Comparison of ENCODE assay signal across 8 mouse cellular contexts in genomic region chr6:5255291-5255690, GRCm38 (mm10). TPM values are rescaled to one million over a fixed set of nuclear protein-coding genes. Genes with fewer than 3 reads are reported as not detected.
A peak's percentile ranks its signal among the peaks of the same experiment; 100 is the strongest.
DNase-seq lines count a peak whose midpoint lies in the region; ATAC-seq and TF ChIP-seq lines count a peak whose summit lies in the region.

No protein-coding gene starts in this region.

- H3K4me1 ChIP-seq in neural tube, embryonic 11.5 days (ENCODE audit: control insufficient read depth, insufficient read depth, low read length) = no peaks in the 10 kb centered on the region
- H3K4me1 ChIP-seq in intestine, postnatal 0 days (replicated peaks; ENCODE audit: control insufficient read depth, insufficient read depth, low read length) = no peaks in the 10 kb centered on the region; the same call in 1 of the 2 replicates

- no peaks in the 10 kb centered on the region for H3K9me3 ChIP-seq in neural tube, embryonic 11.5 days (ENCODE audit: control insufficient read depth, low read length)
- H3K9me3 ChIP-seq in intestine, postnatal 0 days (ENCODE audit: control insufficient read depth) = no peaks in the 10 kb centered on the region

- 0 out of 2 replicates have a peak overlapping the region, but pooled peaks have one; percentile 44 for H3K4me2 ChIP-seq in neural tube, embryonic 11.5 days (ENCODE audit: low read depth)
- peak overlapping the region; percentile 72 for H3K4me2 ChIP-seq in intestine, postnatal 0 days (replicated peaks; ENCODE audit: low read depth)

- intact Hi-C loops in gastrocnemius, adult 2 months (cut with DNase I) = loop anchor here (5.0 kb wide), 1 partner anchor 127 kb away; the partner anchor contains the start of gene Asb4
- intact Hi-C loops in left cerebral cortex, postnatal 14 days (cut with DNase I) = no loop called here

- ATAC-seq in neural tube, embryonic 11.5 days (ENCODE audit: insufficient read depth, low FRiP score, low TSS enrichment) = no peak
- ATAC-seq in intestine, postnatal 0 days = no peak

- no peak for TF ChIP-seq CTCF in gastrocnemius, adult 2 months (IDR thresholded peaks at IDR 0.05)
- no peak for TF ChIP-seq CTCF in intestine, postnatal 0 days (IDR thresholded peaks at IDR 0.05; ENCODE audit: low read depth)

- no peaks in the 10 kb centered on the region for H3K36me3 ChIP-seq in neural tube, embryonic 11.5 days (ENCODE audit: control insufficient read depth, insufficient read depth, low read length)
- peaks cover 5% of the 10 kb centered on the region; the same call in 1 of the 2 replicates for H3K36me3 ChIP-seq in intestine, postnatal 0 days (ENCODE audit: control insufficient read depth, insufficient read depth)

- peak overlapping the region; percentile 85 for H3K27ac ChIP-seq in gastrocnemius, adult 2 months
- no peak overlapping the region for H3K27ac ChIP-seq in neural tube, embryonic 11.5 days (ENCODE audit: low read depth, low read length)
- no peak overlapping the region for H3K27ac ChIP-seq in intestine, postnatal 0 days (ENCODE audit: low read depth, low read length)

- H3K27me3 ChIP-seq in neural tube, embryonic 11.5 days (ENCODE audit: control insufficient read depth, insufficient read depth, low read length) = no peaks in the 10 kb centered on the region
- H3K27me3 ChIP-seq in intestine, postnatal 0 days (replicated peaks; ENCODE audit: control insufficient read depth, insufficient read depth, low read length) = no peaks in the 10 kb centered on the region

- peak overlapping the region; percentile 81 for H3K4me3 ChIP-seq in gastrocnemius, adult 2 months
- H3K4me3 ChIP-seq in neural tube, embryonic 11.5 days (ENCODE audit: low read depth, low read length) = no peak overlapping the region
- peak overlapping the region; percentile 49 for H3K4me3 ChIP-seq in intestine, postnatal 0 days (ENCODE audit: low read depth, low read length)

- no peak overlapping the region for H3K9ac ChIP-seq in neural tube, embryonic 11.5 days (ENCODE audit: low read length)
- H3K9ac ChIP-seq in intestine, postnatal 0 days (ENCODE audit: low read depth, low read length) = no peak overlapping the region; the same call in 1 of the 2 replicates

- 46% methylated on average over 6 of the region's 6 CpGs for WGBS in neural tube, embryonic 11.5 days
- 48% methylated on average over 6 of the region's 6 CpGs for WGBS in intestine, postnatal 0 days

- no peak for DNase-seq in gastrocnemius, adult 2 months
- DNase-seq in gastrocnemius, adult 8-10 months (ENCODE audit: low spot score in 2 of 2) = no peak
- DNase-seq in neural tube, embryonic 11.5 days (ENCODE audit: low spot score) = no peak
- no peak for DNase-seq in neural tube, embryonic 10.5 days (ENCODE audit: extremely low spot score, low spot score)
- DNase-seq in thymus, adult 18-20 months = no peak
- DNase-seq in cerebellum, postnatal 25 days = no peak
- no peak for DNase-seq in left cerebral cortex, postnatal 14 days (ENCODE audit: low spot score in 2 of 2)

RNA-seq across cellular contexts. Expression of gene Pon3, which starts 0.8 kb away (rescaled TPM):
- total RNA-seq in gastrocnemius, adult 2 months (2021) = 10 to 100 TPM; 33.2 to 35.8 TPM
- 10 to 100 TPM; 30.9 to 49.5 (median 36.0) TPM for total RNA-seq in gastrocnemius, adult 8-10 months (2022)
- 4.6 and 5.9 TPM in 2 replicates for polyA plus RNA-seq in neural tube, embryonic 11.5 days (2014; fragmentation: Nextera tagmentation; extraction: Ambion mirVana)
- 62.9 and 66.0 TPM in 2 replicates for polyA plus RNA-seq in intestine, postnatal 0 days (2015; fragmentation: Nextera tagmentation; extraction: Ambion mirVana)
- total RNA-seq in left cerebral cortex, postnatal 14 days (2021) = 1 to 10 TPM; 2.1 to 2.4 TPM

RNA-seq across cellular contexts. Expression of gene Pon2, which starts 43.0 kb away (rescaled TPM):
- total RNA-seq in gastrocnemius, adult 2 months (2021) = 10 to 100 TPM; 14.8 to 14.9 TPM
- total RNA-seq in gastrocnemius, adult 8-10 months (2022) = 10 to 100 TPM; 15.1 to 19.2 (median 18.5) TPM
- 25.1 and 25.9 TPM in 2 replicates for polyA plus RNA-seq in neural tube, embryonic 11.5 days (2014; fragmentation: Nextera tagmentation; extraction: Ambion mirVana)
- 179 and 207 TPM in 2 replicates for polyA plus RNA-seq in intestine, postnatal 0 days (2015; fragmentation: Nextera tagmentation; extraction: Ambion mirVana)
- total RNA-seq in left cerebral cortex, postnatal 14 days (2021) = 10 to 100 TPM; 26.7 to 29.3 TPM

Comparison
In these comparisons a context has a peak if more than half of its experiments do, and no peak if none do; other contexts are left out.
1. RNA of gene Pon3, which starts 0.8 kb away (total RNA-seq): 30.9 to 49.5 TPM in gastrocnemius, adult 8-10 months and 33.2 to 35.8 TPM in gastrocnemius, adult 2 months; 2.1 to 2.4 TPM in left cerebral cortex, postnatal 14 days; every median in the first group is over 4 times any median in the second.